Mouse (Mus musculus) spleen, adult 2 months (tissue): ENCODE data around the gene Arid1b.

Experiments used
- CTCF ChIP-seq: fragments of 200-500 bp; IDR thresholded peaks from 2 replicates; pipeline ENCODE4 v1.5.1; 2011; ENCODE audit warnings: mild to moderate bottlenecking, inconsistent platforms; ENCODE audit not compliant: insufficient read depth, insufficient read length, insufficient replicate concordance; ENCODE audit errors: extremely low read depth
- POLR2A ChIP-seq: fragments of 200-500 bp; IDR thresholded peaks from 2 replicates; pipeline ENCODE4 v1.6.1; 2011; ENCODE audit warnings: low read depth, low read length, inconsistent platforms

DNA sequence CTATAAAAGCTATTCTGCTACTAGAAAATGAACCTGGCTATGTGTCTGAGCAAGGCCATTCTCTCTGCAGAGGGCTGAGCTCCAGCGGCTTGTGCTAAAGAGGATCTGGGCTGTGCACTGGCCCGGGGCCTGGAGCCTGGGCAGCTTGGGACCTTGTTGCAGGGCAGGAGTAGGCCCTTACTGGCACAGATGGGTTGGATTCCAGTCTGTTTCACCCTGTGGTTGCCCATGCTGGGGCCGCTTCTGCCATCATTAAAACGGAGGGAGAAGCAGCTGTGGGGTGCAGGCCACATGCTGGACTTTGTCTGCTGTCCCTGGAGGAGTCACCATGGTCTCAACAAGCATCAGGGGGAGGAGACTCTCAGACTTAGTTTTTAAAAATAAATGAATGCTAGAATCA, 303.4 kb downstream of the Arid1b start:
- no peak for TF ChIP-seq CTCF
- no peak for TF ChIP-seq POLR2A
